Comparison of ENCODE assay signal across 13 mouse cellular contexts in the genomic region with DNA sequence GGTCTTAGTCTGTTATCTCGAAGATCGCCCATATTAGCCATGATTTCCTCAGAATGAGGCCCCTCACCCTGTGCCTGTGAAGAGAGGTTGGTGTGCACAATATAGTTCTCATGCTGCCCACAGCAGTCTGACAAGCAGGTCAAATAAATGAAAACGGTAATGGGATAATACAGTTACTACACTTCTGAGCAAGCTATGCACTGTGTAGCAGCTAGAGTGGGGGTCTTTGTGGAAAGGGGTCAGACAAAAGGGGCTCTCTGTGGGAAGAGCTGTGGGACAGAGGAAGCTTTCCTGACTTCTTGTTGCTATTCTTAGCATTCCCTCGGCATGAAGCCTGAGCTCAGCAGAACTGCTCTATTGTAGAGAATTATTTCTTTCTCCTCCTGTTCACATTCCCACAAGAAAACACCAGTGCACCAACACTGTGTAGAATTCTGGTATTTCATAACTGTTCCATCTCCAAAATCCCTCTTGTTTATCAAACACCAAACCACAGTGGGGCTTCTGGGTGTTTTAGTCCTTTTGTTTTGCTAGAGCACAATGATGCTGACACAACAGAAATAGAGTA.
DNase-seq lines count a peak whose midpoint lies in the region; ATAC-seq lines count a peak whose summit lies in the region.
"Had no signal": no experiment of that assay in that cellular context is flagged by ENCODE, and none has a peak within 500 bp of the region (broad histone marks: within the 10 kb centered on the region; RNA-seq: fewer than 3 reads in every experiment).

No protein-coding gene starts in this region.

- DNase-seq in kidney, postnatal 36 days, result no peak
- DNase-seq in mesoderm, embryonic 11.5 days (ENCODE audit: low read depth, low spot score), result peak; percentile 15
- DNase-seq in lung, adult 18-20 months, result no peak
- no peak for DNase-seq in layer of hippocampus, adult 9-10 months (ENCODE audit: low spot score)
- DNase-seq: adrenal gland, postnatal 36 days; cerebellum, adult 18-20 months; gastrocnemius, postnatal 10 days; heart, postnatal 14 days; thymus, postnatal 36 days had no signal

- peak; percentile 25; the same call in 1 of the 2 replicates for ATAC-seq in kidney, embryonic 15.5 days (replicated peaks; ENCODE audit: low FRiP score)
- ATAC-seq in forebrain, embryonic 15.5 days (replicated peaks), result 0 out of 2 replicates have a peak, but pooled peaks have one; percentile 51
- ATAC-seq in stomach, embryonic 14.5 days (ENCODE audit: insufficient number of reproducible peaks, insufficient read depth, low FRiP score, low read depth), result no peak
- ATAC-seq in monocyte, adult 5-6 weeks (replicated peaks; ENCODE audit: insufficient number of reproducible peaks, low FRiP score, low TSS enrichment, poor library complexity, severe bottlenecking), result no peak

- no peaks in the 10 kb centered on the region for H3K27me3 ChIP-seq in kidney, embryonic 15.5 days
- no peaks in the 10 kb centered on the region for H3K27me3 ChIP-seq in forebrain, embryonic 15.5 days
- H3K27me3 ChIP-seq in stomach, embryonic 14.5 days (ENCODE audit: control insufficient read depth, insufficient read depth, low read length), result no peaks in the 10 kb centered on the region

- H3K4me2 ChIP-seq in kidney, embryonic 15.5 days, result no peak overlapping the region
- H3K4me2 ChIP-seq in forebrain, embryonic 15.5 days (replicated peaks), result no peak overlapping the region
- H3K4me2 ChIP-seq in stomach, embryonic 14.5 days (replicated peaks; ENCODE audit: low read depth, low read length), result no peak overlapping the region

- H3K36me3 ChIP-seq in kidney, embryonic 15.5 days, result no peaks in the 10 kb centered on the region
- H3K36me3 ChIP-seq in forebrain, embryonic 15.5 days, result no peaks in the 10 kb centered on the region
- no peaks in the 10 kb centered on the region for H3K36me3 ChIP-seq in stomach, embryonic 14.5 days (ENCODE audit: control insufficient read depth, insufficient read depth, low read length)

- no peak overlapping the region for H3K27ac ChIP-seq in kidney, embryonic 15.5 days
- no peak overlapping the region for H3K27ac ChIP-seq in forebrain, embryonic 15.5 days (replicated peaks)
- H3K27ac ChIP-seq in stomach, embryonic 14.5 days (ENCODE audit: low read length), result peak overlapping the region; percentile 40; the same call in 1 of the 2 replicates

- no peaks in the 10 kb centered on the region for H3K4me1 ChIP-seq in kidney, embryonic 15.5 days
- H3K4me1 ChIP-seq in forebrain, embryonic 15.5 days, result no peaks in the 10 kb centered on the region
- H3K4me1 ChIP-seq in stomach, embryonic 14.5 days (ENCODE audit: control insufficient read depth, insufficient read depth, low read length), result peaks cover 3% of the 10 kb centered on the region; the same call in 1 of the 2 replicates

- WGBS in kidney, embryonic 15.5 days, result 47% methylated on average over 4 of the region's 4 CpGs
- WGBS in forebrain, embryonic 15.5 days, result 29% methylated on average over 4 of the region's 4 CpGs
- 34% methylated on average over 4 of the region's 4 CpGs for WGBS in stomach, embryonic 14.5 days

- H3K9ac ChIP-seq in kidney, embryonic 15.5 days, result no peak overlapping the region
- no peak overlapping the region for H3K9ac ChIP-seq in forebrain, embryonic 15.5 days (replicated peaks)
- no peak overlapping the region for H3K9ac ChIP-seq in stomach, embryonic 14.5 days (replicated peaks; ENCODE audit: low read depth, low read length)

- no peaks in the 10 kb centered on the region for H3K9me3 ChIP-seq in kidney, embryonic 15.5 days (replicated peaks)
- H3K9me3 ChIP-seq in forebrain, embryonic 15.5 days, result no peaks in the 10 kb centered on the region
- H3K9me3 ChIP-seq in stomach, embryonic 14.5 days (ENCODE audit: control insufficient read depth, low read depth, low read length), result no peaks in the 10 kb centered on the region

- H3K4me3 ChIP-seq in kidney, embryonic 15.5 days (replicated peaks), result no peak overlapping the region
- H3K4me3 ChIP-seq in forebrain, embryonic 15.5 days, result no peak overlapping the region
- H3K4me3 ChIP-seq in stomach, embryonic 14.5 days (ENCODE audit: low read depth, low read length), result no peak overlapping the region

Comparison
In these comparisons a context has a peak if more than half of its experiments do, and no peak if none do; other contexts are left out.
1. ATAC-seq: peak in kidney, embryonic 15.5 days (single experiment) and forebrain, embryonic 15.5 days (single experiment); none in stomach, embryonic 14.5 days (single experiment) and monocyte, adult 5-6 weeks (single experiment).